Mouse (Mus musculus): ENCODE measurements around the gene Rnf207. TPM values are rescaled to one million over a fixed set of nuclear protein-coding genes. Genes with fewer than 3 reads are reported as not detected.

Gene Rnf207
- polyA plus RNA-seq, 1 experiment: 0.22 TPM

GRCm38 (mm10) chr4:152278986-152279385 is 39.8 kb downstream of the Rnf207 start:
- TF ChIP-seq POLR2A (IDR thresholded peaks at IDR 0.05; ENCODE audit: control insufficient read depth, low read depth, low read length) (no peak), CTCF (IDR thresholded peaks at IDR 0.05; ENCODE audit: control insufficient read depth, insufficient read depth, insufficient replicate concordance, low read depth, low read length) (no peak)
- no peaks in the 10 kb centered on the region for H3K27me3 ChIP-seq (ENCODE audit: control insufficient read depth, insufficient read depth, low read length)

GRCm38 (mm10) chr4:152277916-152278315 is 40.9 kb downstream of the Rnf207 start:
- H3K4me1 ChIP-seq (ENCODE audit: control insufficient read depth, insufficient read depth, low read length): peaks cover 15% of the 10 kb centered on the region
- H3K36me3 ChIP-seq (ENCODE audit: control insufficient read depth, insufficient read depth, low read length): no peaks in the 10 kb centered on the region
- no peaks in the 10 kb centered on the region for H3K27me3 ChIP-seq (ENCODE audit: control insufficient read depth, insufficient read depth, low read length)
- TF ChIP-seq CTCF (IDR thresholded peaks at IDR 0.05; ENCODE audit: control insufficient read depth, insufficient read depth, insufficient replicate concordance, low read depth, low read length) (peak; percentile 54; the same call in 1 of the 2 replicates), POLR2A (IDR thresholded peaks at IDR 0.05; ENCODE audit: control insufficient read depth, low read depth, low read length) (no peak)
- H3K4me3 ChIP-seq (ENCODE audit: control insufficient read depth, low read depth, low read length): no peak overlapping the region
- no peak overlapping the region for H3K27ac ChIP-seq (ENCODE audit: control insufficient read depth, insufficient read depth, low read depth, low read length)

More at GRCm38 (mm10) chr4:152278986-152279385, 39.8 kb downstream of the Rnf207 start:
- no peaks in the 10 kb centered on the region for H3K36me3 ChIP-seq (ENCODE audit: control insufficient read depth, insufficient read depth, low read length)
- H3K4me1 ChIP-seq (ENCODE audit: control insufficient read depth, insufficient read depth, low read length): peaks cover 23% of the 10 kb centered on the region
- no peak overlapping the region for H3K27ac ChIP-seq (ENCODE audit: control insufficient read depth, insufficient read depth, low read depth, low read length)
- H3K4me3 ChIP-seq (ENCODE audit: control insufficient read depth, low read depth, low read length): no peak overlapping the region

DNA sequence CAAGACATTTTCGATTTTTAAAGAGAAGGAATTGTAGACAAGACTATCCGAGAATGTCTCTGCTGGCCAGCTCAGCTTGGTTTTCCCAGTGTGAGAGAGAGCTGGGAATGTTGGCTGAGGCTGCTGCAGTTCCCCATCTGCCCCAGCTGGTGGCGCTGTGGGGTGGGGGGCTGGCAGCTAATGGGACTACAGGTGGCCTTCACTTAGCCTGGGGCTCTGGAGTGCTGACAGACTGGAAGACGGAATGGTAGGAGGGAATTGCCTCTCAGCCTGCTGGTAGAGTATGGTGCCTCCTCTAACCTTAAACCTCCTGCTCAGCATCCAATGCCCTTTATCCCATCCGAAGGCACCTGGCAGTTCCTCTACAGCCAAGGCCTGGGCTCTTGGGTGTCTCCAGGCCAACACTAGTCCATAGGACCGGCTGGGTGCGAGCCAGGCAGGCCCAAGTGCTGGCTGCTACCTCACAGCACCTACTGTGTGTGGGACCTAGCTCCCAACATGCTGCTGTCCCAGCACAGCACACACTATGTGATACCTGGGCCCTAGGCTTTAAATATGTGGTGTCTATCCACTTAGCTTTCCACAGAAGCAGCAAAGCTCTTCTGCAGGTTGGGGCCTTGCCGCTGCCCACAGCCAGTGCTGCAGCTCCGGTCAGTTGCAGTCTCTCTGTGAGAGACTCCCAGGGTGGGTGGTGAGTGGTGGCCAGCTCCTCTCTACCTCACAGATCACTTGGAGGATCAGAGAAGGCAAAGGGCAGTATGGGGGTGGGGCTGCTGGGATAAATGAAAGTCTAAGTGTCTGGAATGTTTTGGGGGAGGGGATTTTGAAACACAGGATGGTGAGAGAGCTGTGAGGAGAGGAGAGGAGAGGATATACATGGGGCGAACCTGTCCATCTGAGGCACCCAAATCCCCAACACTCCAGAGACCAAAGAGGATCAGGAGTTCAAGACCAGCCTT is 42.1 kb downstream of the Rnf207 start:
- no peaks in the 10 kb centered on the region for H3K27me3 ChIP-seq (ENCODE audit: control insufficient read depth, insufficient read depth, low read length)
- H3K4me1 ChIP-seq (ENCODE audit: control insufficient read depth, insufficient read depth, low read length): peaks cover 8% of the 10 kb centered on the region
- TF ChIP-seq POLR2A (IDR thresholded peaks at IDR 0.05; ENCODE audit: control insufficient read depth, low read depth, low read length) (no peak), CTCF (IDR thresholded peaks at IDR 0.05; ENCODE audit: control insufficient read depth, insufficient read depth, insufficient replicate concordance, low read depth, low read length) (peak; percentile 88)
- no peak overlapping the region for H3K27ac ChIP-seq (ENCODE audit: control insufficient read depth, insufficient read depth, low read depth, low read length)
- no peaks in the 10 kb centered on the region for H3K36me3 ChIP-seq (ENCODE audit: control insufficient read depth, insufficient read depth, low read length)
- peak overlapping the region; percentile 65 for H3K4me3 ChIP-seq (ENCODE audit: control insufficient read depth, low read depth, low read length)

- TF ChIP-seq CTCF (IDR thresholded peaks at IDR 0.05; ENCODE audit: control insufficient read depth, insufficient read depth, insufficient replicate concordance, low read depth, low read length) (no peak), POLR2A (IDR thresholded peaks at IDR 0.05; ENCODE audit: control insufficient read depth, low read depth, low read length) (peak; percentile 17; the same call in 1 of the 2 replicates)
- H3K4me3 ChIP-seq (ENCODE audit: control insufficient read depth, low read depth, low read length): peak overlapping the region; percentile 65
- no peaks in the 10 kb centered on the region for H3K36me3 ChIP-seq (ENCODE audit: control insufficient read depth, insufficient read depth, low read length)
- H3K4me1 ChIP-seq (ENCODE audit: control insufficient read depth, insufficient read depth, low read length): peaks cover 8% of the 10 kb centered on the region
- H3K27me3 ChIP-seq (ENCODE audit: control insufficient read depth, insufficient read depth, low read length): no peaks in the 10 kb centered on the region
- H3K27ac ChIP-seq (ENCODE audit: control insufficient read depth, insufficient read depth, low read depth, low read length): peak overlapping the region; percentile 59
These were observed 44.1 kb downstream of the Rnf207 start for GRCm38 (mm10) chr4:152274681-152275131.

- TF ChIP-seq POLR2A (IDR thresholded peaks at IDR 0.05; ENCODE audit: control insufficient read depth, low read depth, low read length) (no peak), CTCF (IDR thresholded peaks at IDR 0.05; ENCODE audit: control insufficient read depth, insufficient read depth, insufficient replicate concordance, low read depth, low read length) (no peak)
- H3K27ac ChIP-seq (ENCODE audit: control insufficient read depth, insufficient read depth, low read depth, low read length): peak within 1 kb of the TSS; percentile 59
These were observed 45.1 kb downstream of the Rnf207 start, which contains the start of gene Gpr153 for GRCm38 (mm10) chr4:152273621-152274236. Gene Gpr153, plus strand, starts transcription at chr4:152274232.

DNA sequence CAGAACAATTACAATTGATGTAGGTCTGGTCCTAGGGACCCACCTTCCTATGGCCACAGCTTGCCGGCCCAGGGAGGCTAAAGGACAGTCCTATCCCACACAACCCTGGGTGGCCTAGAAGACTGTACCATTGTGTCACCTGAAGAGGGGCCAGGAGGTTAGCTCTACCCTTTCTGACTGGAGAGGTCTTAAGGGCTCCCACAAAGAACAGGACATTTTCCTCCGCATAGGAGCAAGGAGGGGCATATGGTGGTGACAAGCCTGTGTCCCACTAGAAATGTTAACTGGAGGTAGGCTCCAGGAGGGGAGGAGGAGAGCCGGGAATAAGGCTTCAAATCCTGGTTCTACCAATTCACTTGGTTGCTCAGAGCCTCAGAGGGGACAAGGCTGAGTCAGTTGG is 45.6 kb downstream of the Rnf207 start:
- peaks cover 8% of the 10 kb centered on the region for H3K4me1 ChIP-seq (ENCODE audit: control insufficient read depth, insufficient read depth, low read length)
- no peaks in the 10 kb centered on the region for H3K36me3 ChIP-seq (ENCODE audit: control insufficient read depth, insufficient read depth, low read length)
- TF ChIP-seq CTCF (IDR thresholded peaks at IDR 0.05; ENCODE audit: control insufficient read depth, insufficient read depth, insufficient replicate concordance, low read depth, low read length): no peak
- no peak for TF ChIP-seq POLR2A (IDR thresholded peaks at IDR 0.05; ENCODE audit: control insufficient read depth, low read depth, low read length)
- H3K27ac ChIP-seq (ENCODE audit: control insufficient read depth, insufficient read depth, low read depth, low read length): no peak overlapping the region
- peak overlapping the region; percentile 65 for H3K4me3 ChIP-seq (ENCODE audit: control insufficient read depth, low read depth, low read length)
- H3K27me3 ChIP-seq (ENCODE audit: control insufficient read depth, insufficient read depth, low read length): no peaks in the 10 kb centered on the region

More at GRCm38 (mm10) chr4:152273621-152274236, 45.1 kb downstream of the Rnf207 start, which contains the start of gene Gpr153:
- Histone ChIP-seq H3K4me3 (ENCODE audit: control insufficient read depth, low read depth, low read length) (peak within 1 kb of the TSS; percentile 65), H3K36me3 (ENCODE audit: control insufficient read depth, insufficient read depth, low read length) (no peaks in the 10 kb centered on the region), H3K27me3 (ENCODE audit: control insufficient read depth, insufficient read depth, low read length) (no peaks in the 10 kb centered on the region), H3K4me1 (ENCODE audit: control insufficient read depth, insufficient read depth, low read length) (peaks cover 8% of the 10 kb centered on the region)
